Mouse (Mus musculus) heart, adult 2 months (tissue): Measurements from ENCODE around the gene Pip5k1c.

Experiments used
- CTCF ChIP-seq: fragments of 200-600 bp; IDR thresholded peaks from 2 replicates; pipeline ENCODE4 v1.8.1; 2022; ENCODE audit warnings: antibody characterized with exemption, mild to moderate bottlenecking, moderate library complexity
- EP300 ChIP-seq: fragments of 200-500 bp; IDR thresholded peaks from 2 replicates; pipeline ENCODE4 v1.6.1; 2011; ENCODE audit warnings: low read depth, low read length, control low read depth; ENCODE audit not compliant: insufficient read depth

- TF ChIP-seq CTCF (no peak), EP300 (no peak)
Observed at GRCm38 (mm10) chr10:81349146-81349545, 56.4 kb downstream of the Pip5k1c start.
